In the genomic region with DNA sequence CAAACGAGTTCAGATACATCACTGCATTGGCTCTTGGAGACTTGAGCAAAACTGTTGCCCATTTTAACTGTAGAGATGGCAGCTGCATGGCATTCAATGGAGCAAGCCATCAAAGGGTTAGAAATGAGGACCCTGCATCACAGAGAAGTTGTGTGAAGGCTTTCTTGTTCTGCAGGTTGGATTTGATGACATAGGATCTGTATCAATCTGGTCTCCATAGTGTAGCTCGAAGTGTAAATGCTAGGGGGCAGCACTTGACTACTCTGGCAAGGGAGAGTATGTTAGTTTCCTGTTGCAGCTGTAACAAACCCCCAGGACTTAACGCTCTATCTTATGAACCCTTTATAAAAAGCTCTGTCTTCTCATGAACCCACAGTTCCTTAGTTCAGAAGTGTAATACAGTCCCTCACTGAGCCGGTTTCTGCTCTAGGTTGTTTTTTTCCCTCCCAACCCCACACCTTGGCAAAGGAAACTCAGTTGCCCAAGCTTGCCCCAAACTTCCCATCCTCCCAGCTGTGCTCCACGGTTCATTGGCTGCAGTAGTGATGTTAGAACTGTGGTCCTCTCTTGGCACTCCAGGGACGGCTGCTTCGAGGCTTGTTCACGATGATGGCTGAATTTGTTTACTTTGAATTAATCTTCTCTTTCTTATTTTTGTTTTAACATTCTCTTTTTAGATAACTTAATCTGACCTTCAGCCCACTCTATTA, we compare ENCODE assay signal across 8 mouse cellular contexts.
DNase-seq lines count a peak whose midpoint lies in the region; ATAC-seq and TF ChIP-seq lines count a peak whose summit lies in the region.
"Had no signal": no experiment of that assay in that cellular context is flagged by ENCODE, and none has a peak within 500 bp of the region (broad histone marks: within the 10 kb centered on the region; RNA-seq: fewer than 3 reads in every experiment).

No protein-coding gene starts in this region.

- H3K27ac ChIP-seq in forebrain, embryonic 15.5 days (replicated peaks): peak overlapping the region; percentile 69
- H3K27ac ChIP-seq: lung, embryonic 15.5 days had no signal

- H3K4me3 ChIP-seq in E14TG2a.4 (replicated peaks; ENCODE audit: low read length): no peak overlapping the region
- no peak overlapping the region for H3K4me3 ChIP-seq in forebrain, embryonic 15.5 days
- H3K4me3 ChIP-seq: lung, embryonic 15.5 days had no signal

- H3K4me1 ChIP-seq in E14TG2a.4 (replicated peaks; ENCODE audit: low read depth, low read length): peaks cover 3% of the 10 kb centered on the region
- peaks cover 11% of the 10 kb centered on the region for H3K4me1 ChIP-seq in forebrain, embryonic 15.5 days
- H3K4me1 ChIP-seq: lung, embryonic 15.5 days had no signal

- no peak overlapping the region for H3K9ac ChIP-seq in forebrain, embryonic 15.5 days (replicated peaks)
- H3K9ac ChIP-seq: lung, embryonic 15.5 days had no signal

- no peaks in the 10 kb centered on the region for H3K36me3 ChIP-seq in E14TG2a.4 (ENCODE audit: insufficient read depth, low read length)
- no peaks in the 10 kb centered on the region for H3K36me3 ChIP-seq in forebrain, embryonic 15.5 days
- H3K36me3 ChIP-seq: lung, embryonic 15.5 days had no signal

- DNase-seq in left cerebral cortex, postnatal 14 days (ENCODE audit: low spot score in 2 of 2): peak; percentile 16 to 33
- no peak for DNase-seq in left cerebral cortex, postnatal 36 days (ENCODE audit: low spot score in 2 of 2)
- peak; percentile 28 for DNase-seq in adrenal gland, postnatal 25 days
- DNase-seq in kidney, postnatal 4 days: peak; percentile 64 to 74
- DNase-seq in spleen, postnatal 36 days (ENCODE audit: low spot score in 2 of 2): peak; percentile 10 to 25

- H3K4me2 ChIP-seq in forebrain, embryonic 15.5 days (replicated peaks): no peak overlapping the region
- H3K4me2 ChIP-seq: lung, embryonic 15.5 days had no signal

- ATAC-seq in forebrain, embryonic 15.5 days (replicated peaks): peak; percentile 63

- H3K27me3 ChIP-seq in E14TG2a.4 (ENCODE audit: insufficient read depth, low read length): no peaks in the 10 kb centered on the region
- H3K27me3 ChIP-seq in forebrain, embryonic 15.5 days: no peaks in the 10 kb centered on the region
- H3K27me3 ChIP-seq: lung, embryonic 15.5 days had no signal

- intact Hi-C loops in left cerebral cortex, postnatal 14 days (cut with DNase I): no loop called here
- intact Hi-C loops in left cerebral cortex, postnatal 36 days (cut with DNase I): no loop called here

- WGBS in forebrain, embryonic 15.5 days: 44% methylated on average over 8 of the region's 8 CpGs

- TF ChIP-seq CTCF in E14TG2a.4 (conservative IDR thresholded peaks at IDR 0.05; ENCODE audit: low read length): peak; percentile 49

- H3K9me3 ChIP-seq in E14TG2a.4 (ENCODE audit: low read length): no peaks in the 10 kb centered on the region
- H3K9me3 ChIP-seq in forebrain, embryonic 15.5 days: no peaks in the 10 kb centered on the region
- H3K9me3 ChIP-seq: lung, embryonic 15.5 days had no signal

Comparison
In these comparisons a context has a peak if more than half of its experiments do, and no peak if none do; other contexts are left out.
1. DNase-seq: peak in left cerebral cortex, postnatal 14 days (2 of 2), adrenal gland, postnatal 25 days (single experiment), kidney, postnatal 4 days (2 of 2) and spleen, postnatal 36 days (2 of 2); none in left cerebral cortex, postnatal 36 days (0 of 2).